Mouse (Mus musculus): ENCODE data around the gene Lrch3.
"Not testable (repeated sequence)": the region's sequence is repeated elsewhere in the genome, so short reads cannot be mapped to it uniquely, and the experiment has no call there.

The Lrch3 gene

GRCm38 (mm10) chr16:33056786-33057185 is 142.9 kb downstream of the Lrch3 start:
- no peak for DNase-seq

- no peak for DNase-seq
Measured at GRCm38 (mm10) chr16:33058033-33058432, 144.1 kb downstream of the Lrch3 start.

- DNase-seq = not testable (repeated sequence)
Measured at GRCm38 (mm10) chr16:33058656-33059055, 144.8 kb downstream of the Lrch3 start.

DNA sequence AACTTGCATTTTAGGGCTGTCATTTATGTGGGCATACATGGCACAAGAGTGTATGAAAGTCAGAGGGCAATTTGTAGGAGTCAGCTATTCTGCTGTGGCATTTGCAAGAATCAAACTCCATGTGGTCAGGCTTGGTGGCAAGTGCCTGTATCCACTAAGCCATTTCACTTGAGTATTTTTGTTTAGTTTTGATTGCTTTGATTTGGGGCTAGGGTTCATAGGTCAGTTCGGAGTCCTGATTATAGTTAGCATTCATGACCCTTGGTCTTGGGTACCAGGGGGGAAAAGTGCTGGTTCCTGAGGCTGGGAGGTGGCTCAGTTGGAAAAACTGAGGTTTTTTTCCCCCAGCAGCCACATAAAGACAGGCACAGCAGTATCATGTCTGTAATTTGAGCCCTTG is 145.6 kb downstream of the Lrch3 start:
- no peak for DNase-seq

DNA sequence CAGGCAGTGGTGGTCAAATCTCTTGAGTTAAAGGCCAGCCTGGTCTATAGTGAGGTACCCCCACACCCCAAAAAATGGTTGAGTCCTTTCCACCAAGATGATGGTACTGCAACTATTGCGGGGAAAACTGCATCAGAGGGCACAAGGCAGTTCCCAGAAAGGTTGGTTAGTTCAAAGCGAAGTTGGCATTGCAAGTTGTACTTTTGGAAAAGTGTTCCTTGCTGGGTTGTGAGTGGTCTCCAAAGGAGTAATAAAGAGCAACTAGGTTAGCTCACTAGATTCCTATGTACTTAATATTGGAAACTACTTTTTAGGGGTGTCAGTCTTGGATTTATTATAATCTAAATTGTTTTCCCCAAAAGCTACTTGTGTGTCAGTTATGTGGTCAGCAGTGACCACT is 147.0 kb downstream of the Lrch3 start:
- no peak for DNase-seq

DNA sequence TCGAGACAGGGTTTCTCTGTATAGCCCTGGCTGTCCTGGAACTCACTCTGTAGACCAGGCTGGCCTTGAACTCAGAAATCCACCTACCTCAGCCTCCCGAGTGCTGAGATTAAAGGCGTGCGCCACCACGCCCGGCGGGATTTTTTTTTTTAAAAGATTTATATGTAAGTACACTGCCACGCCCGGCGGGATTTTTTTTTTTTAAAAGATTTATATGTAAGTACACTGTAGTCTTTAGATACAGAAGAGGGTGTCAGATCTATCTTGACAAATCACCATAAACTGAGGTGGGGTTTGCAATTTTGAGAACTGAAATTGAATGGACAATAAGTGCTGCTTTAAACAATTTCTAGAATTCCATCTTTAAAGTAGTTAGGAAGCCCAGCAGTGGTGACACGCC is 147.5 kb downstream of the Lrch3 start:
- no peak for DNase-seq

GRCm38 (mm10) chr16:33062024-33062681 is 148.3 kb downstream of the Lrch3 start, which contains the start of gene Lmln:
Gene Lmln (plus strand): TSS chr16:33062521.
- DNase-seq = peak; percentile 90 to 92

DNA sequence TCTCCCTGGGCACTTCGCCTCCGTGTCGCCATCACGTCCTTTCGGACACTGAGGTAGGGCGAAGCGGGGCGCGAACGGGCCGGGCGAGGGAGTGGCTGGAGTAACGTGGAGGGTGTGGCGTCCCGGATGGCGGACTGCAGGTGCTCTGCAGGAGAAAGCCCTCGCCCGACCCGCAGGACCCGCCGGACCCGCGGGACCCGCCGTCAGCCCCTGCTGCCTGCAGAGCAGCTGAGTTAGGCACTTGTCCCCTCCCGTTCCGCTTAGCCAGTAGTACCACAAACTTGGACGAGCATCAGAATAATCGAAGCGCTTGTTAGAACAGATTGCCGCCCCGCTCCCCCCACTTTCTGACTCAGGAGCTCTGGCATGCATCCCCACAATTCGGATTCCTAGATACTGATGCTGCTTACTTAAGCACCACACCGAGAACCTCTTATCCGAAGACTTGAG is 148.8 kb downstream of the Lrch3 start:
- DNase-seq = peak; percentile 54 to 73

DNA sequence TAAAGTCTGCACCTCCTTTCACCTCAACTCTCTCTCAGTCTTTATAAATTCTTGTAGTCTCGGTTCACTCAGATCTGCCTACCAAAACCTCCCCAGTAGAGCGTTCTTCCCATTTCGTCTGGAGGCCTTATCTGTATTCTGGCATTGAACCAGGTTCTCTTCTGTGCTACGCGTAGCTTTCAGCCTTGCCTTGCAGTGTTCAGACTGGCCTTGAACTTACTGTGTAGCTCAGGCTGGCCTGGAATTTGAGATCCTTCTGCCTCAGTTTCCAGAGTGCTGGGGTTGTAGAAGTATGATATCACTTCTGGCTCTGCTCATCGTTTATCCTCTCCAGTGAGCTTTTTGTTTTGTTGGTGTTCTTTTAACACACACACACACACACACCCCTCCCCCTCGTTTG is 149.4 kb downstream of the Lrch3 start:
- no peak for DNase-seq

GRCm38 (mm10) chr16:33064636-33065035 is 150.7 kb downstream of the Lrch3 start:
- DNase-seq = no peak

All from lung, adult 18-20 months (tissue).